Mouse (Mus musculus): ENCODE data around the gene Txnip. TPM values are rescaled to one million over a fixed set of nuclear protein-coding genes. Genes with fewer than 3 reads are reported as not detected.

Txnip gene
- polyA plus RNA-seq, 1 experiment: 423 TPM

GRCm38 (mm10) chr3:96566661-96567450 lies 9.1 kb downstream of the Txnip start:
- H3K36me3 ChIP-seq (ENCODE audit: control insufficient read depth, insufficient read depth, low read length): no peaks in the 10 kb centered on the region; the same call in 1 of the 2 replicates
- peak overlapping the region; percentile 52; the same call in 1 of the 2 replicates for H3K27ac ChIP-seq (ENCODE audit: insufficient read depth, low read length)
- H3K4me3 ChIP-seq (ENCODE audit: extremely low read depth, insufficient read depth, insufficient read length): no peak overlapping the region
- no peaks in the 10 kb centered on the region for H3K27me3 ChIP-seq (ENCODE audit: control insufficient read depth, insufficient read depth, low read length)
- 54% methylated on average over 8 of the region's 8 CpGs for WGBS
- no peak for TF ChIP-seq CTCF (IDR thresholded peaks at IDR 0.05; ENCODE audit: extremely low read depth, insufficient read depth, insufficient read length, insufficient replicate concordance)
- peaks cover 44% of the 10 kb centered on the region for H3K4me1 ChIP-seq (ENCODE audit: control insufficient read depth, insufficient read depth, insufficient read length)
- DNase-seq (ENCODE audit: low read depth in 1 of 2, low spot score in 2 of 2): no peak

GRCm38 (mm10) chr3:96568605-96569004 lies 10.8 kb downstream of the Txnip start:
- DNase-seq (ENCODE audit: low read depth in 1 of 2, low spot score in 2 of 2): no peak
- H3K4me3 ChIP-seq (ENCODE audit: extremely low read depth, insufficient read depth, insufficient read length): no peak overlapping the region
- WGBS: 62% methylated on average over 8 of the region's 8 CpGs
- TF ChIP-seq CTCF (IDR thresholded peaks at IDR 0.05; ENCODE audit: extremely low read depth, insufficient read depth, insufficient read length, insufficient replicate concordance): no peak
- TF ChIP-seq POLR2A (IDR thresholded peaks at IDR 0.05; ENCODE audit: low read depth, low read length): no peak
- H3K36me3 ChIP-seq (ENCODE audit: control insufficient read depth, insufficient read depth, low read length): no peaks in the 10 kb centered on the region
- H3K4me1 ChIP-seq (ENCODE audit: control insufficient read depth, insufficient read depth, insufficient read length): peaks cover 35% of the 10 kb centered on the region
- H3K27ac ChIP-seq (ENCODE audit: insufficient read depth, low read length): no peak overlapping the region
- no peaks in the 10 kb centered on the region for H3K27me3 ChIP-seq (ENCODE audit: control insufficient read depth, insufficient read depth, low read length)

- Histone ChIP-seq H3K27ac (ENCODE audit: insufficient read depth, low read length) (no peak overlapping the region), H3K27me3 (ENCODE audit: control insufficient read depth, insufficient read depth, low read length) (no peaks in the 10 kb centered on the region), H3K4me3 (ENCODE audit: extremely low read depth, insufficient read depth, insufficient read length) (no peak overlapping the region), H3K4me1 (ENCODE audit: control insufficient read depth, insufficient read depth, insufficient read length) (peaks cover 26% of the 10 kb centered on the region), H3K36me3 (ENCODE audit: control insufficient read depth, insufficient read depth, low read length) (no peaks in the 10 kb centered on the region)
- 93% methylated on average over 13 of the region's 13 CpGs for WGBS
- DNase-seq (ENCODE audit: low read depth in 1 of 2, low spot score in 2 of 2): no peak
- TF ChIP-seq CTCF (IDR thresholded peaks at IDR 0.05; ENCODE audit: extremely low read depth, insufficient read depth, insufficient read length, insufficient replicate concordance) (no peak), POLR2A (IDR thresholded peaks at IDR 0.05; ENCODE audit: low read depth, low read length) (no peak)
Measured at GRCm38 (mm10) chr3:96569506-96569905, 11.7 kb downstream of the Txnip start.

- H3K4me3 ChIP-seq (ENCODE audit: extremely low read depth, insufficient read depth, insufficient read length): no peak overlapping the region
- DNase-seq (ENCODE audit: low read depth in 1 of 2, low spot score in 2 of 2): no peak
- 91% methylated on average over 11 of the region's 11 CpGs for WGBS
- H3K27ac ChIP-seq (ENCODE audit: insufficient read depth, low read length): peak overlapping the region; percentile 10
- TF ChIP-seq POLR2A (IDR thresholded peaks at IDR 0.05; ENCODE audit: low read depth, low read length) (no peak), CTCF (IDR thresholded peaks at IDR 0.05; ENCODE audit: extremely low read depth, insufficient read depth, insufficient read length, insufficient replicate concordance) (no peak)
- H3K27me3 ChIP-seq (ENCODE audit: control insufficient read depth, insufficient read depth, low read length): no peaks in the 10 kb centered on the region
- peaks cover 26% of the 10 kb centered on the region for H3K4me1 ChIP-seq (ENCODE audit: control insufficient read depth, insufficient read depth, insufficient read length)
- no peaks in the 10 kb centered on the region for H3K36me3 ChIP-seq (ENCODE audit: control insufficient read depth, insufficient read depth, low read length)
Measured at GRCm38 (mm10) chr3:96569966-96570605, 12.3 kb downstream of the Txnip start.

GRCm38 (mm10) chr3:96570643-96571042 lies 12.9 kb downstream of the Txnip start:
- Histone ChIP-seq H3K36me3 (ENCODE audit: control insufficient read depth, insufficient read depth, low read length) (no peaks in the 10 kb centered on the region), H3K4me3 (ENCODE audit: extremely low read depth, insufficient read depth, insufficient read length) (no peak overlapping the region), H3K27me3 (ENCODE audit: control insufficient read depth, insufficient read depth, low read length) (no peaks in the 10 kb centered on the region), H3K27ac (ENCODE audit: insufficient read depth, low read length) (peak overlapping the region; percentile 10), H3K4me1 (ENCODE audit: control insufficient read depth, insufficient read depth, insufficient read length) (peaks cover 24% of the 10 kb centered on the region)
- no peak for DNase-seq (ENCODE audit: low read depth in 1 of 2, low spot score in 2 of 2)
- 35% methylated on average over 7 of the region's 7 CpGs for WGBS
- TF ChIP-seq POLR2A (IDR thresholded peaks at IDR 0.05; ENCODE audit: low read depth, low read length): no peak
- no peak for TF ChIP-seq CTCF (IDR thresholded peaks at IDR 0.05; ENCODE audit: extremely low read depth, insufficient read depth, insufficient read length, insufficient replicate concordance)

GRCm38 (mm10) chr3:96571336-96571735 lies 13.6 kb downstream of the Txnip start:
- Histone ChIP-seq H3K36me3 (ENCODE audit: control insufficient read depth, insufficient read depth, low read length) (no peaks in the 10 kb centered on the region), H3K27ac (ENCODE audit: insufficient read depth, low read length) (no peak overlapping the region), H3K27me3 (ENCODE audit: control insufficient read depth, insufficient read depth, low read length) (no peaks in the 10 kb centered on the region), H3K4me3 (ENCODE audit: extremely low read depth, insufficient read depth, insufficient read length) (no peak overlapping the region), H3K4me1 (ENCODE audit: control insufficient read depth, insufficient read depth, insufficient read length) (peaks cover 24% of the 10 kb centered on the region)
- WGBS: 83% methylated on average over 2 of the region's 2 CpGs
- TF ChIP-seq CTCF (IDR thresholded peaks at IDR 0.05; ENCODE audit: extremely low read depth, insufficient read depth, insufficient read length, insufficient replicate concordance) (no peak), POLR2A (IDR thresholded peaks at IDR 0.05; ENCODE audit: low read depth, low read length) (no peak)
- no peak for DNase-seq (ENCODE audit: low read depth in 1 of 2, low spot score in 2 of 2)

Data from spleen, adult 2 months (tissue).